Mouse (Mus musculus) forebrain, embryonic 12.5 days (tissue): ENCODE data around the gene Ivns1abp. TPM values are rescaled to one million over a fixed set of nuclear protein-coding genes. Genes with fewer than 3 reads are reported as not detected.
"Not testable (repeated sequence)": the region's sequence is repeated elsewhere in the genome, so short reads cannot be mapped to it uniquely, and the experiment has no call there.

Experiments
- ATAC-seq: fragments of 200-750 bp; cut with Nextera tagmentation; 2 replicates; pipeline ENCODE4 v1.8.0; 2017; ENCODE audit warnings: moderate TSS enrichment; ENCODE audit not compliant: low FRiP score
- H3K27ac ChIP-seq: fragments of 300-500 bp; sonication (generic); 2 replicates; pipeline ENCODE4 v1.5.1; 2016; ENCODE audit warnings: mild to moderate bottlenecking
- H3K27me3 ChIP-seq: fragments of 300-500 bp; sonication (generic); 2 replicates; pipeline ENCODE4 v1.6.1; 2016; ENCODE audit warnings: mild to moderate bottlenecking
- H3K36me3 ChIP-seq: fragments of 300-500 bp; sonication (generic); replicated peaks from 2 replicates; pipeline ENCODE4 v1.6.1; 2016; ENCODE audit warnings: mild to moderate bottlenecking
- H3K4me1 ChIP-seq: fragments of 300-500 bp; sonication (generic); 2 replicates; pipeline ENCODE4 v1.6.1; 2016
- H3K4me2 ChIP-seq: fragments of 300-500 bp; sonication (generic); 2 replicates; pipeline ENCODE4 v1.6.1; 2016; ENCODE audit warnings: mild to moderate bottlenecking, moderate library complexity
- H3K4me3 ChIP-seq: fragments of 300-500 bp; sonication (generic); replicated peaks from 2 replicates; pipeline ENCODE4 v1.5.1; 2016; ENCODE audit warnings: mild to moderate bottlenecking
- H3K9ac ChIP-seq: fragments of 300-500 bp; sonication (generic); 2 replicates; pipeline ENCODE4 v1.6.1; 2016; ENCODE audit warnings: mild to moderate bottlenecking
- H3K9me3 ChIP-seq: fragments of 300-500 bp; sonication (generic); 2 replicates; pipeline ENCODE4 v1.6.1; 2016
- WGBS: fragments of 180-500 bp; shearing (Covaris S2); methylation state at CpG from one replicate; pipeline ENCODE4 v1.1.7; 2016; 5-methylcytosine and 5-hydroxymethylcytosine counted together
- polyA plus RNA-seq: library from polyadenylated mRNA; unstranded; fragments of >200 nt; fragmentation: Nextera tagmentation; extraction: Ambion mirVana; gene quantifications from 2 replicates; pipeline ENCODE4 v1.2.1, GENCODE M21; 2016

The Ivns1abp gene
- polyA plus RNA-seq, 1 experiment from 2014 or later: 446 TPM

GRCm38 (mm10) chr1:151343571-151344282, 550 bp upstream of the Ivns1abp start:
- Histone ChIP-seq H3K27me3 (no peaks in the 10 kb centered on the region), H3K4me3 (peak overlapping the region; percentile 94), H3K9me3 (no peaks in the 10 kb centered on the region), H3K27ac (peak overlapping the region; percentile 36; the same call in 1 of the 2 replicates), H3K36me3 (no peaks in the 10 kb centered on the region), H3K4me2 (peak overlapping the region; percentile 62), H3K4me1 (peaks cover 33% of the 10 kb centered on the region), H3K9ac (peak overlapping the region; percentile 98)
- no peak for ATAC-seq
- 1% methylated on average over 17 of the region's 17 CpGs for WGBS

GRCm38 (mm10) chr1:151345109-151345862, 1.0 kb downstream of the Ivns1abp start:
- H3K4me3 ChIP-seq: peak overlapping the region; percentile 94
- peak overlapping the region; percentile 95 for H3K27ac ChIP-seq
- peak overlapping the region; percentile 98 for H3K9ac ChIP-seq
- no peaks in the 10 kb centered on the region for H3K27me3 ChIP-seq
- ATAC-seq: peak; percentile 86
- under 1% methylated on average over 54 of the region's 55 CpGs for WGBS
- peak overlapping the region; percentile 62 for H3K4me2 ChIP-seq
- H3K4me1 ChIP-seq: peaks cover 34% of the 10 kb centered on the region
- no peaks in the 10 kb centered on the region for H3K9me3 ChIP-seq
- peaks cover 3% of the 10 kb centered on the region; the same call in 1 of the 2 replicates for H3K36me3 ChIP-seq

GRCm38 (mm10) chr1:151345863-151346195, 1.6 kb downstream of the Ivns1abp start:
- ATAC-seq: no peak
- Histone ChIP-seq H3K4me1 (peaks cover 34% of the 10 kb centered on the region), H3K4me2 (peak overlapping the region; percentile 62), H3K27me3 (no peaks in the 10 kb centered on the region), H3K27ac (no peak overlapping the region), H3K4me3 (peak overlapping the region; percentile 94), H3K9me3 (no peaks in the 10 kb centered on the region), H3K36me3 (peaks cover 8% of the 10 kb centered on the region; the same call in 1 of the 2 replicates), H3K9ac (peak overlapping the region; percentile 98)

GRCm38 (mm10) chr1:151346681-151347127, 2.4 kb downstream of the Ivns1abp start:
- peak overlapping the region; percentile 94 for H3K4me3 ChIP-seq
- WGBS: 46% methylated on average over 6 of the region's 6 CpGs
- H3K4me2 ChIP-seq: peak overlapping the region; percentile 62
- H3K4me1 ChIP-seq: peaks cover 34% of the 10 kb centered on the region
- no peak for ATAC-seq
- H3K36me3 ChIP-seq: peaks cover 17% of the 10 kb centered on the region
- no peaks in the 10 kb centered on the region for H3K9me3 ChIP-seq
- no peaks in the 10 kb centered on the region for H3K27me3 ChIP-seq
- 0 out of 2 replicates have a peak overlapping the region, but pooled peaks have one; percentile 44 for H3K9ac ChIP-seq
- no peak overlapping the region for H3K27ac ChIP-seq

GRCm38 (mm10) chr1:151348293-151348692, 4.0 kb downstream of the Ivns1abp start:
- 78% methylated on average over 4 of the region's 4 CpGs for WGBS
- H3K4me3 ChIP-seq, H3K9ac ChIP-seq, H3K27ac ChIP-seq, ATAC-seq, H3K9me3 ChIP-seq, H3K27me3 ChIP-seq, H3K4me2 ChIP-seq: not testable (repeated sequence)
- H3K36me3 ChIP-seq: peaks cover 33% of the 10 kb centered on the region
- H3K4me1 ChIP-seq: peaks cover 27% of the 10 kb centered on the region

GRCm38 (mm10) chr1:151352911-151353310, 8.6 kb downstream of the Ivns1abp start:
- Histone ChIP-seq H3K27ac (no peak overlapping the region), H3K9ac (no peak overlapping the region), H3K4me2 (no peak overlapping the region), H3K9me3 (no peaks in the 10 kb centered on the region), H3K4me3 (no peak overlapping the region), H3K4me1 (peaks cover 6% of the 10 kb centered on the region), H3K36me3 (peaks cover 74% of the 10 kb centered on the region), H3K27me3 (no peaks in the 10 kb centered on the region)
- no peak for ATAC-seq
- WGBS: 89% methylated on average over 2 of the region's 2 CpGs

- H3K4me3 ChIP-seq: no peak overlapping the region
- peaks cover 94% of the 10 kb centered on the region for H3K36me3 ChIP-seq
- no peaks in the 10 kb centered on the region for H3K27me3 ChIP-seq
- ATAC-seq: no peak
- H3K27ac ChIP-seq: no peak overlapping the region
- WGBS: 94% methylated on average over 5 of the region's 5 CpGs
- H3K4me2 ChIP-seq: no peak overlapping the region
- no peaks in the 10 kb centered on the region for H3K9me3 ChIP-seq
- H3K4me1 ChIP-seq: no peaks in the 10 kb centered on the region
- H3K9ac ChIP-seq: no peak overlapping the region
Observed at GRCm38 (mm10) chr1:151355994-151356393, 11.7 kb downstream of the Ivns1abp start.

- Histone ChIP-seq H3K27ac (no peak overlapping the region), H3K4me1 (no peaks in the 10 kb centered on the region), H3K36me3 (peaks cover 92% of the 10 kb centered on the region), H3K27me3 (no peaks in the 10 kb centered on the region), H3K9me3 (no peaks in the 10 kb centered on the region), H3K4me3 (no peak overlapping the region), H3K4me2 (no peak overlapping the region), H3K9ac (no peak overlapping the region)
- no peak for ATAC-seq
- 93% methylated on average over 3 of the region's 3 CpGs for WGBS
Observed at GRCm38 (mm10) chr1:151359374-151359773, 15.1 kb downstream of the Ivns1abp start.

- WGBS: 92% methylated on average over 8 of the region's 8 CpGs
- Histone ChIP-seq H3K4me1 (no peaks in the 10 kb centered on the region), H3K9me3 (no peaks in the 10 kb centered on the region), H3K4me3 (no peak overlapping the region), H3K4me2 (no peak overlapping the region), H3K36me3 (peaks cover 77% of the 10 kb centered on the region), H3K27me3 (no peaks in the 10 kb centered on the region), H3K9ac (no peak overlapping the region), H3K27ac (no peak overlapping the region)
- ATAC-seq: 0 out of 2 replicates have a peak, but pooled peaks have one; percentile 27
Observed at GRCm38 (mm10) chr1:151366944-151367605, 22.8 kb downstream of the Ivns1abp start.

GRCm38 (mm10) chr1:151367721-151368324, 23.5 kb downstream of the Ivns1abp start:
- Histone ChIP-seq H3K4me3 (no peak overlapping the region), H3K27ac (no peak overlapping the region), H3K9ac (no peak overlapping the region), H3K27me3 (no peaks in the 10 kb centered on the region), H3K9me3 (no peaks in the 10 kb centered on the region), H3K4me2 (no peak overlapping the region), H3K36me3 (peaks cover 70% of the 10 kb centered on the region), H3K4me1 (no peaks in the 10 kb centered on the region)
- WGBS: 93% methylated on average over 5 of the region's 5 CpGs
- no peak for ATAC-seq

- ATAC-seq: no peak
- Histone ChIP-seq H3K9ac (no peak overlapping the region), H3K4me3 (no peak overlapping the region), H3K36me3 (peaks cover 64% of the 10 kb centered on the region), H3K9me3 (no peaks in the 10 kb centered on the region), H3K27ac (no peak overlapping the region), H3K27me3 (no peaks in the 10 kb centered on the region), H3K4me2 (no peak overlapping the region), H3K4me1 (no peaks in the 10 kb centered on the region)
- WGBS: 96% methylated on average over 3 of the region's 3 CpGs
Observed at GRCm38 (mm10) chr1:151368444-151368843, 24.2 kb downstream of the Ivns1abp start.

GRCm38 (mm10) chr1:151370573-151370972, 26.3 kb downstream of the Ivns1abp start:
- Histone ChIP-seq H3K27me3 (no peaks in the 10 kb centered on the region), H3K9me3 (no peaks in the 10 kb centered on the region), H3K36me3 (peaks cover 44% of the 10 kb centered on the region), H3K4me3 (no peak overlapping the region), H3K9ac (no peak overlapping the region), H3K4me2 (no peak overlapping the region), H3K27ac (no peak overlapping the region), H3K4me1 (no peaks in the 10 kb centered on the region)
- no peak for ATAC-seq
- WGBS: 90% methylated on average over 3 of the region's 3 CpGs
